ENCODE assay signal across 8 mouse cellular contexts in the genomic region with DNA sequence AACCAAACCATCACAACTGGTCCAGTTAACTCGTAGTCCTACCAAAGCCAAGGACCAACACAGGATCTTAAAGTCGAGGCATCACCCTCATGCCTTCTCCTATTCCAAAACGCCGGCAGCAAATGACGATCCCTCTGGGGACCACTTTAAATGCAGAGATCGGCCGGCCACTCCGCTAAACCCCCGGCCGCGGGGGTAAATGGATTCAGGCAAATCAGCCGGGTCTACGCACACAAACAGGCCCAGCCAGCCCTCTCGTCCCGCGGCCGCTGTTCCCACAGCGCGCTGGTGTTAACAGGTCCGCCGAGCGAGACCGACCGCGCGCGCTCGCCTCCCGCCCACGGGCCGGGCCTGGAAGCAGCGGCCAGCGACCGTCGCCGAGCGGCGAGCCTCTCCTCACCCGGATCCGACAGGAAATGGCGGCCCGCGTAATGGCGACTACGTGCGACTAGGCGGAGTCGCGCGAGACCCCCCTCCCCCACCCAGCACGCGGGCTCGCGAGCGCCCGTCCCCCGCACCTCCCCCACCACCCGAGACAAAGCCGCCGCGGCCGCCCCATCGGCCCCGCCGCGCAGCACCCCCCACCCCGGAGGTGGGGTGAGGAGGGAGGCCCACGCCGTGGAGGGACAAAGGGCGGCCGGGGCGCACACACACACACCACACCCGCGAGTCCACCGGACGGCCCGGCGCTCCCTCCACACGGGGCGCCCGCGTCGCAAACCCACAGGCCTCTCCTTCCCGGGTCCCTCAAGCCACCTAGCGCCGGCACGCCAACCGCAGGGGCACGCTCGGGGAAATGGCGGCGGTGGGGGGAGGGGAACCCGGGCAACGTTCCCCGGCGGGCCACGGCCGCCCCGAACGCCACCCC. TPM values are rescaled to one million over a fixed set of nuclear protein-coding genes. Genes with fewer than 3 reads are reported as not detected.
DNase-seq lines count a peak whose midpoint lies in the region; ATAC-seq lines count a peak whose summit lies in the region.

No protein-coding gene starts in this region.

- H3K36me3 ChIP-seq in intestine, embryonic 15.5 days: no peaks in the 10 kb centered on the region

- peak overlapping the region; percentile 97 for H3K4me3 ChIP-seq in intestine, embryonic 15.5 days (replicated peaks)

- peak; percentile 42 for ATAC-seq in intestine, embryonic 15.5 days

- no peaks in the 10 kb centered on the region for H3K27me3 ChIP-seq in intestine, embryonic 15.5 days (replicated peaks)

- H3K9ac ChIP-seq in intestine, embryonic 15.5 days: peak overlapping the region; percentile 99

- H3K4me2 ChIP-seq in intestine, embryonic 15.5 days (replicated peaks): peak overlapping the region; percentile 59

- no peaks in the 10 kb centered on the region for H3K4me1 ChIP-seq in intestine, embryonic 15.5 days (replicated peaks)

- peak; percentile 72 for DNase-seq in adipocyte (ENCODE audit: low spot score)
- peak; percentile 81 for DNase-seq in embryo, embryonic 10 days (ENCODE audit: low spot score)
- DNase-seq in gastrocnemius, postnatal 14 days: peak; percentile 83
- peak; percentile 73 to 78 for DNase-seq in left cerebral cortex, postnatal 36 days (ENCODE audit: low spot score in 2 of 2)
- DNase-seq in mesoderm, embryonic 11.5 days (ENCODE audit: low read depth, low spot score): peak; percentile 86
- DNase-seq in right cerebral cortex, postnatal 14 days: peak; percentile 88
- DNase-seq in yolk sac, embryonic 10.5 days (ENCODE audit: low spot score): peak; percentile 78

- peak overlapping the region; percentile 97 for H3K27ac ChIP-seq in intestine, embryonic 15.5 days

- no peaks in the 10 kb centered on the region for H3K9me3 ChIP-seq in intestine, embryonic 15.5 days

- under 1% methylated on average over 56 of the region's 100 CpGs for WGBS in intestine, embryonic 15.5 days

- intact Hi-C loops in gastrocnemius, postnatal 14 days (cut with DNase I; ENCODE audit: low total_unique reads): no loop called here
- intact Hi-C loops in left cerebral cortex, postnatal 36 days (cut with DNase I): loop anchor here (2.0 kb wide), 1 partner anchor 141 kb away; no protein-coding TSS in a partner anchor

RNA-seq across cellular contexts. Expression of a gene that starts 0.7 kb away (rescaled TPM):
- 1 to 10 TPM; 5.1 to 5.4 TPM for total RNA-seq in gastrocnemius, postnatal 14 days (2021)
- polyA plus RNA-seq in intestine, embryonic 15.5 days (2015; fragmentation: Nextera tagmentation; extraction: Ambion mirVana): 21.5 and 25.7 TPM in 2 replicates
- total RNA-seq in left cerebral cortex, postnatal 36 days (2021): 10 to 100 TPM; 11.6 to 13.8 TPM

RNA-seq across cellular contexts. Expression of a gene that starts 1.8 kb away (rescaled TPM):
- 100 to 1,000 TPM; 334 to 386 TPM for total RNA-seq in gastrocnemius, postnatal 14 days (2021)
- polyA plus RNA-seq in intestine, embryonic 15.5 days (2015; fragmentation: Nextera tagmentation; extraction: Ambion mirVana): 1,180 and 1,388 TPM in 2 replicates
- 100 to 1,000 TPM; 576 to 584 TPM for total RNA-seq in left cerebral cortex, postnatal 36 days (2021)

RNA-seq across cellular contexts. Expression of a gene that starts 16.3 kb away (rescaled TPM):
- 10 to 100 TPM; 10.1 to 10.5 TPM for total RNA-seq in gastrocnemius, postnatal 14 days (2021)
- polyA plus RNA-seq in intestine, embryonic 15.5 days (2015; fragmentation: Nextera tagmentation; extraction: Ambion mirVana): 42.1 and 44.1 TPM in 2 replicates
- total RNA-seq in left cerebral cortex, postnatal 36 days (2021): 1 to 10 TPM; 7.1 to 7.4 TPM

RNA-seq across cellular contexts. Expression of a gene that starts 42.4 kb away (rescaled TPM):
- total RNA-seq in gastrocnemius, postnatal 14 days (2021): under 1 TPM; 0.07 to 0.33 TPM
- 0.40 and 0.69 TPM in 2 replicates for polyA plus RNA-seq in intestine, embryonic 15.5 days (2015; fragmentation: Nextera tagmentation; extraction: Ambion mirVana)
- 1 to 10 TPM; 2.7 to 3.2 TPM for total RNA-seq in left cerebral cortex, postnatal 36 days (2021)

Comparison
In these comparisons a context has a peak if more than half of its experiments do, and no peak if none do; other contexts are left out.
1. Peak in every context shown above with its lines: DNase-seq, ATAC-seq, H3K4me3 ChIP-seq and H3K27ac ChIP-seq.